Mouse (Mus musculus) heart, embryonic 11.5 days (tissue): Measurements from ENCODE around the gene Epb41. TPM values are rescaled to one million over a fixed set of nuclear protein-coding genes. Genes with fewer than 3 reads are reported as not detected.

Experiments
- ATAC-seq: fragments of 200-750 bp; cut with Nextera tagmentation; replicated peaks from 2 replicates; pipeline ENCODE4 v1.8.0; 2017; ENCODE audit warnings: moderate library complexity; ENCODE audit not compliant: insufficient number of reproducible peaks, low FRiP score, low TSS enrichment
- H3K27ac ChIP-seq: fragments of 300-500 bp; sonication (generic); 2 replicates; pipeline ENCODE4 v1.5.1; 2014; ENCODE audit warnings: mild to moderate bottlenecking, low read depth, low read length
- H3K27me3 ChIP-seq: fragments of 300-500 bp; sonication (generic); 2 replicates; pipeline ENCODE4 v1.6.1; 2014; ENCODE audit warnings: mild to moderate bottlenecking, low read length, mixed read lengths; ENCODE audit not compliant: control insufficient read depth, insufficient read depth
- H3K36me3 ChIP-seq: fragments of 300-500 bp; sonication (generic); 2 replicates; pipeline ENCODE4 v1.6.1; 2014; ENCODE audit warnings: mild to moderate bottlenecking, low read length, moderate library complexity, mixed read lengths; ENCODE audit not compliant: control insufficient read depth, insufficient read depth
- H3K4me1 ChIP-seq: fragments of 300-500 bp; sonication (generic); 2 replicates; pipeline ENCODE4 v1.6.1; 2014; ENCODE audit warnings: low read length; ENCODE audit not compliant: control insufficient read depth, insufficient read depth
- H3K4me2 ChIP-seq: fragments of 300-500 bp; sonication (generic); 2 replicates; pipeline ENCODE4 v1.6.1; 2014; ENCODE audit warnings: mild to moderate bottlenecking, moderate library complexity
- H3K4me3 ChIP-seq: fragments of 300-500 bp; sonication (generic); 2 replicates; pipeline ENCODE4 v1.5.1; 2014; ENCODE audit warnings: low read depth, low read length
- H3K9ac ChIP-seq: fragments of 300-500 bp; sonication (generic); 2 replicates; pipeline ENCODE4 v1.6.1; 2014; ENCODE audit warnings: mild to moderate bottlenecking, low read depth, low read length, moderate library complexity
- H3K9me3 ChIP-seq: fragments of 300-500 bp; sonication (generic); replicated peaks from 2 replicates; pipeline ENCODE4 v1.6.1; 2016; ENCODE audit warnings: low read length; ENCODE audit not compliant: control insufficient read depth
- WGBS: fragments of 180-500 bp; shearing (Covaris S2); extraction: QIAGEN DNeasy Blood & Tissue Kit; methylation state at CpG from one replicate; pipeline ENCODE4 v1.1.7; 2014; ENCODE audit not compliant: insufficient replicate concordance; 5-methylcytosine and 5-hydroxymethylcytosine counted together
- polyA plus RNA-seq: library from polyadenylated mRNA; unstranded; fragments of >200 nt; fragmentation: Nextera tagmentation; extraction: Ambion mirVana; gene quantifications from 2 replicates; pipeline ENCODE4 v1.2.1, GENCODE M21; 2014

Gene Epb41
- polyA plus RNA-seq, 1 experiment from 2014 or later: 73.2 TPM

GRCm38 (mm10) chr4:131950657-131951056 lies 124.5 kb downstream of the Epb41 start:
- ATAC-seq: no peak
- peaks cover 14% of the 10 kb centered on the region for H3K4me1 ChIP-seq
- no peak overlapping the region for H3K4me2 ChIP-seq
- H3K9me3 ChIP-seq: no peaks in the 10 kb centered on the region
- WGBS: 59% methylated on average over 8 of the region's 8 CpGs
- no peak overlapping the region for H3K4me3 ChIP-seq
- no peaks in the 10 kb centered on the region for H3K27me3 ChIP-seq
- H3K36me3 ChIP-seq: peaks cover 3% of the 10 kb centered on the region
- no peak overlapping the region for H3K9ac ChIP-seq
- H3K27ac ChIP-seq: no peak overlapping the region

GRCm38 (mm10) chr4:131949903-131950302 lies 125.2 kb downstream of the Epb41 start:
- no peaks in the 10 kb centered on the region for H3K9me3 ChIP-seq
- no peaks in the 10 kb centered on the region; the same call in 1 of the 2 replicates for H3K36me3 ChIP-seq
- H3K27ac ChIP-seq: no peak overlapping the region
- H3K4me2 ChIP-seq: no peak overlapping the region
- WGBS: 50% methylated on average over 5 of the region's 5 CpGs
- H3K27me3 ChIP-seq: no peaks in the 10 kb centered on the region
- peaks cover 14% of the 10 kb centered on the region for H3K4me1 ChIP-seq
- ATAC-seq: no peak
- H3K4me3 ChIP-seq: no peak overlapping the region
- no peak overlapping the region for H3K9ac ChIP-seq

- no peaks in the 10 kb centered on the region for H3K9me3 ChIP-seq
- H3K27ac ChIP-seq: no peak overlapping the region
- peaks cover 14% of the 10 kb centered on the region for H3K4me1 ChIP-seq
- ATAC-seq: no peak
- no peaks in the 10 kb centered on the region for H3K36me3 ChIP-seq
- 94% methylated on average over 11 of the region's 11 CpGs for WGBS
- no peak overlapping the region for H3K4me3 ChIP-seq
- H3K4me2 ChIP-seq: no peak overlapping the region
- no peaks in the 10 kb centered on the region for H3K27me3 ChIP-seq
- H3K9ac ChIP-seq: no peak overlapping the region
These were observed 127.3 kb downstream of the Epb41 start for GRCm38 (mm10) chr4:131947848-131948247.

- no peak for ATAC-seq
- no peaks in the 10 kb centered on the region for H3K36me3 ChIP-seq
- H3K27ac ChIP-seq: no peak overlapping the region
- H3K9ac ChIP-seq: no peak overlapping the region
- no peaks in the 10 kb centered on the region for H3K9me3 ChIP-seq
- no peak overlapping the region for H3K4me3 ChIP-seq
- H3K27me3 ChIP-seq: no peaks in the 10 kb centered on the region
- no peaks in the 10 kb centered on the region; the same call in 1 of the 2 replicates for H3K4me1 ChIP-seq
- H3K4me2 ChIP-seq: no peak overlapping the region
- WGBS: 96% methylated on average over 4 of the region's 4 CpGs
These were observed 134.3 kb downstream of the Epb41 start for GRCm38 (mm10) chr4:131940846-131941245.

- Histone ChIP-seq H3K4me3 (no peak overlapping the region), H3K4me2 (no peak overlapping the region), H3K27ac (no peak overlapping the region), H3K9me3 (no peaks in the 10 kb centered on the region), H3K36me3 (0 out of 2 replicates have a peak, but pooled peaks cover 3% of the 10 kb centered on the region), H3K27me3 (no peaks in the 10 kb centered on the region), H3K4me1 (no peaks in the 10 kb centered on the region; the same call in 1 of the 2 replicates), H3K9ac (no peak overlapping the region)
- 81% methylated on average over 2 of the region's 2 CpGs for WGBS
- ATAC-seq: no peak
These were observed 135.7 kb downstream of the Epb41 start for GRCm38 (mm10) chr4:131939459-131939858.

- H3K27ac ChIP-seq: no peak overlapping the region
- H3K36me3 ChIP-seq: peaks cover 18% of the 10 kb centered on the region
- WGBS: 77% methylated on average over 6 of the region's 6 CpGs
These were observed 146.0 kb downstream of the Epb41 start for GRCm38 (mm10) chr4:131929146-131929545.

GRCm38 (mm10) chr4:131924096-131924810 lies 150.9 kb downstream of the Epb41 start:
- Histone ChIP-seq H3K9ac (no peak overlapping the region), H3K9me3 (no peaks in the 10 kb centered on the region), H3K4me2 (no peak overlapping the region), H3K27me3 (peaks cover 15% of the 10 kb centered on the region; the same call in 1 of the 2 replicates), H3K4me3 (no peak overlapping the region), H3K27ac (no peak overlapping the region), H3K36me3 (peaks cover 7% of the 10 kb centered on the region; the same call in 1 of the 2 replicates), H3K4me1 (peaks cover 62% of the 10 kb centered on the region)
- no peak for ATAC-seq
- WGBS: 69% methylated on average over 6 of the region's 6 CpGs

More at GRCm38 (mm10) chr4:131929146-131929545, 146.0 kb downstream of the Epb41 start:
- Histone ChIP-seq H3K27me3 (no peaks in the 10 kb centered on the region), H3K4me1 (peaks cover 34% of the 10 kb centered on the region), H3K4me3 (no peak overlapping the region), H3K4me2 (no peak overlapping the region), H3K9me3 (no peaks in the 10 kb centered on the region), H3K9ac (no peak overlapping the region)
- ATAC-seq: no peak

GRCm38 (mm10) chr4:131922404-131922803 lies 152.7 kb downstream of the Epb41 start:
- WGBS: 57% methylated on average over 15 of the region's 15 CpGs
- Histone ChIP-seq H3K27me3 (peaks cover 15% of the 10 kb centered on the region; the same call in 1 of the 2 replicates), H3K36me3 (peaks cover 6% of the 10 kb centered on the region; the same call in 1 of the 2 replicates), H3K4me2 (peak overlapping the region; percentile 86), H3K9me3 (no peaks in the 10 kb centered on the region), H3K9ac (peak overlapping the region; percentile 91), H3K4me1 (peaks cover 72% of the 10 kb centered on the region), H3K27ac (no peak overlapping the region), H3K4me3 (peak overlapping the region; percentile 71)
- ATAC-seq: no peak
